Mouse (Mus musculus) testis, postnatal 14 days (tissue): ENCODE results near the gene Tbce.

Source experiments
- DNase-seq: peaks from one replicate; pipeline ENCODE4 v3.0.0; 2021; ENCODE audit warnings: low spot score

The Tbce gene

DNA sequence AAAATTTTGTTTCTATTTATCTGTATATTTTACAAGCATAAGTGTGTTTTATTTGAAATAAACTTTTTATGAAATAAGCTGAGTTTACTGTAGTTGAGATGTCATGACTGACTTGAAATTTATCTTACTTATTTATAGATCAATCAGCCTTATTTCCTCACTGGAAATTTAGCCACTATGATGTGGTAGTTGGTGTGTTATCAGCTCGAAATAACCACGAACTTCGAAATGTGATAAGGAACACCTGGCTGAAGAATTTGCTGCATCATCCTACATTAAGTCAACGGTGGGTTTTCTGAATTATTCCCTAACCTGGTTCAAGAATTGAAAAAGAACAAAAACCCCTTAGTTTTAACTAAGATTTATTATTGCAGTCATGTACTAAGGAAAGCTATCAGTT is 73.3 kb downstream of the Tbce start:
- DNase-seq = no peak

DNA sequence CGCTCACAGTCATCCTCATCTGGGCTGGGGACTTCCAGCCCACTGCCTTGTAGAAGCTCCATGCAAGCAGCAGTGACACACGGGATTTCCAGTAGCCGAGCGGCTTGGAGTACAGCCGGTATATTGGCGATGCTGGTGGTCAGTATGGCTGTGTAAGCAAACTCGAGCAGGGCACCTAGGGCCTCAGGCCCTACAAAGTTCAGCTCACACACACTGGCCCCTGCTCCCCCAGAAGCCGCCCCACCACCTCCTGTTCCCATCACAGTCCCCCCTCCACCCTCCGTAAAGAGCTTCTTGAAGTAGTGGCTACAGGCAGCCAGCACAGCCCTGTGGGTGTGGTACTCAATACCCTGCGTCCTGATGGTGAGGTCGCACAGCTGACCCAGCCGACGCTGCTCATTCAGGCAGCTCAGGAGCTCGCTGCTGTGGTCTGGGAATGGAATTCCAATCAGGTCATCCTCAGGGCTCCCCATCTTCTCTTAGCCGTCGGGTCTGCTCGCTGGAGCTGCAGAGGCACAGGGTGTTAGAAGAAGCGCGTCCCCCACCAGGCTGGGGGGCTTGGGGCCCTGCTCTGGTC is 74.0 kb downstream of the Tbce start:
- no peak for DNase-seq

DNA sequence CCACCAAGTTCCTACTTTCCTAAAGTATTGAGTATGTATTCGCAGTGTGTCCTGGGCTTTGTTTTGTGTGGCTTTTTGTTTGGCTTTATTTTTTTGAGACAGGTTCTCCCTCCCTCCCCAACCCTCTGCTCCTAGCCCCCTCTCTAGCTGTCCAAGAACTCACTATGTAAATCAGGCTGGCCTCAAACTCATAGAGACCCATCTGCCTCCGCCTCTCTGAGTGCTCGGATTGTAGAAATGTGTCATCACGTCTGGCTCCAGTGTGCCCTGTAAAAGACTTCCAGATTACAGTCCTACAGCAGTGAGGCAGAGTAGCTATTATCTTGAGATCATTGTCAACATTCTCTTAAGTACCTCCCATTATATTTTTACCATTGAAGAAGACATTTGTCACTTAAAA is 78.4 kb downstream of the Tbce start:
- DNase-seq = no peak

DNA sequence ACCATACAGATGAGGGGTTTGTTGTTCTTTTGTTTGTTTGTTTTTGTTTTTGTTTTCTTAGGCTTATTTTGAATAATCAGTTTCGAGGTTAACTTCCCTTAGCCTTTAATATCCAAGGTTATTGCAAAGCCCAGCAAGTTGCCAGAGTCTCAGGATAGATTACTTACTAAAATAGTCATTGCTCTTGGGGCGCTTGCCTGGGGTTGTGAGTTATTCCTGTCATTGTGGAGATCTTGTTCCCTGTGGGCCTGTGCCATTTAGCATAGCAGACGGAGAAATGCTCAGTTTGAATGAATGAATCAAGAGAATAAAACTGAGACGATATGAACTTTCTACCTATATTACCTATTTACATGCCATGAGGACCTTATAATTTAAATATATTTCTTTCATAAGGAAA is 79.2 kb downstream of the Tbce start:
- no peak for DNase-seq

DNA sequence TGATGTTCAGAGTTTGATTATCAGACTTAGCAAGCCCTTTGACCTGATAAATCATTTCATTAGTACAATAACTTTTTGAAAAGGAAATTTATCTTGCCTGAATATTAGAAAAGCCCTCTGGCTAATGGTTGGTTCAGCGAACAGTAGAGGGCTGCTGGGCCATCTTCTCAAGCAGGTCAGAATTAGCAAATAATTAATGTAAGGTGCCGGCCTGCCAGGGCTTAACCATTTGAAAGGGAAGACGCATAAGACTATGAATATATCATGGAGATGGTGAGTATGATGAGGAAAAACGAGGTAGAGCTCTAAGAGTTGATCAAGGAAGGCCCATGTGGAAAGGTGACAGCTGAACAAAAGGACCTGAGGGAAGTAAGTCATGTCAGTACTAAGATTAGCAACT is 82.8 kb downstream of the Tbce start:
- DNase-seq = no peak

DNA sequence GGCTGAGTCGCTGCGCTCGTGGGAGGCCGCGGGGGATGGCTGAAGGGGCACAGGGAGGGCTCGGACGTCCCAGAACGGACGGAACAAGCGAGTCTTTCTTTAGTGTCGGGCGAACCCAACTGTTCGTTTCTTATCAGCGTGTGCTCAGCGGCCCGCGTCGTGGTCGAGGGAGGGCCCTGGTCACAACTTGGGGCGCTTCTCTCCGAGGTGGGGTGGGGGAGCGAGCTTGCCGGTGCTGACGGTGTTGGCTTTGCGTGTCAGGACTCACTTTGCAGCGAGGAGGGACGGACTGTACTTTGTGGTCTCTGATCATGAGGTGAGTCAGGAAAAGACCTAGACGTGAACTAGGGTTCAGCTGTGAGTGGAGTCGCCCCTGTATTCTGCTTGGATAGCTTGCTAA is 84.5 kb downstream of the Tbce start:
- peak; percentile 64 for DNase-seq

DNA sequence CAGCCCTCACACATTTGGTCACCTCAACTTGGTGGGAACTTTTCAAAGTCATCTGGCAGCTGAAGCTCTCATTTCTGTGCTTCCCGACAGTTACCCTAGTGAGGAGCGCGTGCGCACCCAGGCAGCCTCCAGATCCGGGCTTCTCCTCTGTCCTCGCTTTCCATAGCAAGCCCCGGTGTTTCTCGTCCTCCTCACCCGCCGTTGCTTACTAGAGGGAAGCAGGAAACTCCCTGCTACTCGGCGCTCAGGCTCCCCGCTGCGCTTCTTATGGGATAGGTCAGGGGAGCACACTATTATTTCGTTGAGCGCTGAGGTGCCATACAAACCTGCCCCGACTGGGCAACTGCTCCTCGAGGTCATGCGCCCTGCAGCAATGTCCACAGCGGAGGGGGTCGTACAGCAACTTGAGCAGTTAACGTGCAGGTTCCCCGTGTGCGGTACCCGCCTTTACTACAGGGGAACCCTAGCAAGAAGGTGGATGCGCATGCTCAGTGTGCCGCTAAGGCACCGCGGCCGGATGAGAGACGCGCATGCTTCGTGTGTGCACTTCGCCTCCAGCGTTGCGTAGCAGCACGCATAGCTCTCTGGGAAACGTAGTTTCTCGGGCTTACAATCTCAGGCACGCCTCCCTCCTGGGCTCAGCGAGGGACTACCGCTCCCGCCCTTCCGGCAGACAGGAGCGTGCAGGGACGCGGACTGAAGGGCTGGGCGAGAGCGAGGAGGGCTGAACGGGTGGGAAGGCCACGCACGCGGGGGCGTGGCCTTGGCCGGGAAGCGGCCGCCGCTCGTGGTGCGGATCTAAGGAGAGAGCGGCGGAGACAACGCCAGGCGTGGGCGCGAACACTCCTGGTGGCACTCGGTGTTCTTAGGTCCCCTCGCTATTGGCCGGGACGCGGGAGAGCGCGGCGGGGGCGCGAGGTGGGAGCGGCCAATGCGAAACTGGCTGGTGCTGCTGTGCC is 85.3 kb downstream of the Tbce start, which contains the start of gene B3galnt2:
B3galnt2 (plus strand) TSS at position 596 of the 959 bp plus-strand sequence.
- DNase-seq = peak; percentile 98
